Mouse (Mus musculus): ENCODE measurements at regions not wholly inside any gene's neighbourhood (a gene's known extent, or its start where the extent isn't known, plus 50 kb on each side); places are given as distances from the start of the nearest gene placed in this dataset.

- no peak for TF ChIP-seq GATA4 (IDR thresholded peaks at IDR 0.05; ENCODE audit: insufficient replicate concordance, low read length)
These were observed 193.0 kb downstream of the Pou4f1 start for GRCm38 (mm10) chr14:104274752-104275151.

GRCm38 (mm10) chr14:104264919-104265764 is 202.7 kb downstream of the Pou4f1 start:
- no peak for TF ChIP-seq GATA4 (IDR thresholded peaks at IDR 0.05; ENCODE audit: insufficient replicate concordance, low read length)

GRCm38 (mm10) chr14:104216965-104217364 is 250.8 kb downstream of the Pou4f1 start:
- TF ChIP-seq GATA4 (IDR thresholded peaks at IDR 0.05; ENCODE audit: insufficient replicate concordance, low read length): no peak

- TF ChIP-seq GATA4 (IDR thresholded peaks at IDR 0.05; ENCODE audit: insufficient replicate concordance, low read length): no peak
These were observed 257.1 kb downstream of the Pou4f1 start for GRCm38 (mm10) chr14:104210719-104211118.

- no peak for TF ChIP-seq GATA4 (IDR thresholded peaks at IDR 0.05; ENCODE audit: insufficient replicate concordance, low read length)
These were observed 258.9 kb downstream of the Pou4f1 start for GRCm38 (mm10) chr14:104208855-104209254.

- TF ChIP-seq GATA4 (IDR thresholded peaks at IDR 0.05; ENCODE audit: insufficient replicate concordance, low read length): no peak
These were observed 259.6 kb downstream of the Pou4f1 start for GRCm38 (mm10) chr14:104208040-104208816.

- no peak for TF ChIP-seq GATA4 (IDR thresholded peaks at IDR 0.05; ENCODE audit: insufficient replicate concordance, low read length)
These were observed 261.2 kb downstream of the Pou4f1 start for GRCm38 (mm10) chr14:104206602-104207001.

- no peak for TF ChIP-seq GATA4 (IDR thresholded peaks at IDR 0.05; ENCODE audit: insufficient replicate concordance, low read length)
These were observed 264.4 kb downstream of the Pou4f1 start for GRCm38 (mm10) chr14:104203239-104203986.

- no peak for TF ChIP-seq GATA4 (IDR thresholded peaks at IDR 0.05; ENCODE audit: insufficient replicate concordance, low read length)
These were observed 274.6 kb downstream of the Pou4f1 start for GRCm38 (mm10) chr14:104193198-104193597.

GRCm38 (mm10) chr14:104175122-104175521 is 292.7 kb downstream of the Pou4f1 start:
- TF ChIP-seq GATA4 (IDR thresholded peaks at IDR 0.05; ENCODE audit: insufficient replicate concordance, low read length): no peak

GRCm38 (mm10) chr14:104146841-104147240 is 302.6 kb upstream of the Ednrb start:
- TF ChIP-seq GATA4 (IDR thresholded peaks at IDR 0.05; ENCODE audit: insufficient replicate concordance, low read length): no peak

- TF ChIP-seq GATA4 (IDR thresholded peaks at IDR 0.05; ENCODE audit: insufficient replicate concordance, low read length): no peak
These were observed 301.2 kb upstream of the Ednrb start for GRCm38 (mm10) chr14:104145395-104145794.

- TF ChIP-seq GATA4 (IDR thresholded peaks at IDR 0.05; ENCODE audit: insufficient replicate concordance, low read length): no peak
These were observed 271.1 kb upstream of the Ednrb start for GRCm38 (mm10) chr14:104114986-104115951.

GRCm38 (mm10) chr14:104114182-104114581 is 270.0 kb upstream of the Ednrb start:
- TF ChIP-seq GATA4 (IDR thresholded peaks at IDR 0.05; ENCODE audit: insufficient replicate concordance, low read length): no peak
